Mouse (Mus musculus): Measurements from ENCODE around the gene Tvp23b. TPM values are rescaled to one million over a fixed set of nuclear protein-coding genes. Genes with fewer than 3 reads are reported as not detected.

Tvp23b gene
- polyA plus RNA-seq, 1 experiment from 2014 or later, result 35.0 TPM

- whole genome bisulfite sequencing (ENCODE audit: insufficient replicate concordance), result 69% methylated on average over 6 of the region's 6 CpGs
- ATAC-seq, result no peak
- no peak overlapping the region for H3K27ac ChIP-seq
- no peaks in the 10 kb centered on the region for H3K27me3 ChIP-seq (replicated peaks)
- no peaks in the 10 kb centered on the region for H3K4me1 ChIP-seq
- no peaks in the 10 kb centered on the region for H3K9me3 ChIP-seq (replicated peaks)
- no peak overlapping the region for H3K4me2 ChIP-seq
- H3K4me3 ChIP-seq, result no peak overlapping the region
- no peaks in the 10 kb centered on the region for H3K36me3 ChIP-seq
- H3K9ac ChIP-seq, result no peak overlapping the region
Measured at GRCm38 (mm10) chr11:62903871-62904495, 24.7 kb downstream of the Tvp23b start.

GRCm38 (mm10) chr11:62909720-62910306 lies 30.6 kb downstream of the Tvp23b start:
- WGBS (ENCODE audit: insufficient replicate concordance), result 48% methylated on average over 3 of the region's 3 CpGs
- H3K4me2 ChIP-seq, result no peak overlapping the region
- no peaks in the 10 kb centered on the region for H3K9me3 ChIP-seq (replicated peaks)

GRCm38 (mm10) chr11:62911362-62911761 lies 32.1 kb downstream of the Tvp23b start:
- H3K4me3 ChIP-seq, result no peak overlapping the region
- no peaks in the 10 kb centered on the region for H3K36me3 ChIP-seq
- H3K27me3 ChIP-seq (replicated peaks), result no peaks in the 10 kb centered on the region; the same call in 1 of the 2 replicates
- ATAC-seq, result no peak
- H3K4me2 ChIP-seq, result no peak overlapping the region
- H3K27ac ChIP-seq, result no peak overlapping the region
- 62% methylated on average over 8 of the region's 8 CpGs for WGBS (ENCODE audit: insufficient replicate concordance)
- H3K9me3 ChIP-seq (replicated peaks), result no peaks in the 10 kb centered on the region
- no peaks in the 10 kb centered on the region for H3K4me1 ChIP-seq
- H3K9ac ChIP-seq, result no peak overlapping the region

More at GRCm38 (mm10) chr11:62909720-62910306, 30.6 kb downstream of the Tvp23b start:
- Histone ChIP-seq H3K36me3 (no peaks in the 10 kb centered on the region), H3K9ac (no peak overlapping the region), H3K27ac (no peak overlapping the region), H3K27me3 (replicated peaks) (no peaks in the 10 kb centered on the region; the same call in 1 of the 2 replicates), H3K4me3 (no peak overlapping the region), H3K4me1 (no peaks in the 10 kb centered on the region)
- ATAC-seq, result no peak

GRCm38 (mm10) chr11:62913141-62913540 lies 33.9 kb downstream of the Tvp23b start:
- no peaks in the 10 kb centered on the region; the same call in 1 of the 2 replicates for H3K27me3 ChIP-seq (replicated peaks)
- no peak overlapping the region for H3K9ac ChIP-seq
- H3K4me2 ChIP-seq, result no peak overlapping the region
- no peak for ATAC-seq
- H3K36me3 ChIP-seq, result no peaks in the 10 kb centered on the region
- H3K4me3 ChIP-seq, result no peak overlapping the region
- 67% methylated on average over 2 of the region's 2 CpGs for WGBS (ENCODE audit: insufficient replicate concordance)
- no peaks in the 10 kb centered on the region for H3K4me1 ChIP-seq
- no peak overlapping the region for H3K27ac ChIP-seq
- no peaks in the 10 kb centered on the region for H3K9me3 ChIP-seq (replicated peaks)

GRCm38 (mm10) chr11:62914532-62914931 lies 35.3 kb downstream of the Tvp23b start:
- no peaks in the 10 kb centered on the region; the same call in 1 of the 2 replicates for H3K27me3 ChIP-seq (replicated peaks)
- H3K4me2 ChIP-seq, result no peak overlapping the region
- H3K9me3 ChIP-seq (replicated peaks), result no peaks in the 10 kb centered on the region
- WGBS (ENCODE audit: insufficient replicate concordance), result 51% methylated on average over 6 of the region's 6 CpGs
- no peak for ATAC-seq
- H3K4me3 ChIP-seq, result no peak overlapping the region
- H3K4me1 ChIP-seq, result no peaks in the 10 kb centered on the region
- H3K27ac ChIP-seq, result no peak overlapping the region
- no peaks in the 10 kb centered on the region for H3K36me3 ChIP-seq
- H3K9ac ChIP-seq, result no peak overlapping the region

GRCm38 (mm10) chr11:62915486-62915885 lies 36.2 kb downstream of the Tvp23b start:
- H3K27me3 ChIP-seq (replicated peaks), result no peaks in the 10 kb centered on the region; the same call in 1 of the 2 replicates
- H3K9ac ChIP-seq, result no peak overlapping the region
- no peak overlapping the region for H3K4me3 ChIP-seq
- H3K36me3 ChIP-seq, result no peaks in the 10 kb centered on the region
- WGBS (ENCODE audit: insufficient replicate concordance), result 44% methylated on average over 2 of the region's 2 CpGs
- no peaks in the 10 kb centered on the region for H3K4me1 ChIP-seq
- no peak overlapping the region for H3K4me2 ChIP-seq
- ATAC-seq, result no peak
- H3K27ac ChIP-seq, result no peak overlapping the region
- no peaks in the 10 kb centered on the region for H3K9me3 ChIP-seq (replicated peaks)

GRCm38 (mm10) chr11:62916765-62917164 lies 37.5 kb downstream of the Tvp23b start:
- no peak overlapping the region for H3K4me3 ChIP-seq
- H3K9ac ChIP-seq, result no peak overlapping the region
- H3K4me1 ChIP-seq, result no peaks in the 10 kb centered on the region
- peaks cover 4% of the 10 kb centered on the region; the same call in 1 of the 2 replicates for H3K27me3 ChIP-seq (replicated peaks)
- H3K27ac ChIP-seq, result no peak overlapping the region
- H3K36me3 ChIP-seq, result no peaks in the 10 kb centered on the region
- H3K4me2 ChIP-seq, result no peak overlapping the region
- WGBS (ENCODE audit: insufficient replicate concordance), result 33% methylated on average over 2 of the region's 2 CpGs
- no peaks in the 10 kb centered on the region for H3K9me3 ChIP-seq (replicated peaks)
- ATAC-seq, result no peak

GRCm38 (mm10) chr11:62919946-62920742 lies 40.9 kb downstream of the Tvp23b start:
- WGBS (ENCODE audit: insufficient replicate concordance), result 50% methylated on average over 6 of the region's 6 CpGs
- ATAC-seq, result no peak

GRCm38 (mm10) chr11:62920743-62921050 lies 41.4 kb downstream of the Tvp23b start:
- peak overlapping the region; percentile 50 for H3K4me2 ChIP-seq
- WGBS (ENCODE audit: insufficient replicate concordance), result 28% methylated on average over 6 of the region's 6 CpGs

More at GRCm38 (mm10) chr11:62919946-62920742, 40.9 kb downstream of the Tvp23b start:
- Histone ChIP-seq H3K9ac (no peak overlapping the region), H3K4me1 (no peaks in the 10 kb centered on the region), H3K27me3 (replicated peaks) (peaks cover 19% of the 10 kb centered on the region; the same call in 1 of the 2 replicates), H3K36me3 (no peaks in the 10 kb centered on the region), H3K4me3 (no peak overlapping the region), H3K27ac (no peak overlapping the region), H3K9me3 (replicated peaks) (no peaks in the 10 kb centered on the region), H3K4me2 (no peak overlapping the region)

GRCm38 (mm10) chr11:62921052-62921977 lies 42.1 kb downstream of the Tvp23b start:
- H3K9ac ChIP-seq, result no peak overlapping the region

More at GRCm38 (mm10) chr11:62920743-62921050, 41.4 kb downstream of the Tvp23b start:
- Histone ChIP-seq H3K9ac (no peak overlapping the region), H3K27ac (no peak overlapping the region), H3K9me3 (replicated peaks) (no peaks in the 10 kb centered on the region), H3K4me3 (no peak overlapping the region; the same call in 1 of the 2 replicates), H3K27me3 (replicated peaks) (peaks cover 19% of the 10 kb centered on the region; the same call in 1 of the 2 replicates), H3K4me1 (no peaks in the 10 kb centered on the region), H3K36me3 (no peaks in the 10 kb centered on the region)
- ATAC-seq, result no peak

GRCm38 (mm10) chr11:62924091-62924761 lies 45.0 kb downstream of the Tvp23b start:
- no peak overlapping the region for H3K4me3 ChIP-seq
- no peak overlapping the region for H3K27ac ChIP-seq
- peaks cover under 1% of the 10 kb centered on the region; the same call in 1 of the 2 replicates for H3K4me1 ChIP-seq
- no peak overlapping the region for H3K4me2 ChIP-seq
- no peaks in the 10 kb centered on the region for H3K9me3 ChIP-seq (replicated peaks)
- H3K9ac ChIP-seq, result no peak overlapping the region
- 34% methylated on average over 6 of the region's 6 CpGs for WGBS (ENCODE audit: insufficient replicate concordance)
- peaks cover 19% of the 10 kb centered on the region; the same call in 1 of the 2 replicates for H3K27me3 ChIP-seq (replicated peaks)
- ATAC-seq, result no peak
- H3K36me3 ChIP-seq, result no peaks in the 10 kb centered on the region

More at GRCm38 (mm10) chr11:62921052-62921977, 42.1 kb downstream of the Tvp23b start:
- Histone ChIP-seq H3K9me3 (replicated peaks) (no peaks in the 10 kb centered on the region), H3K4me3 (peak overlapping the region; percentile 18; the same call in 1 of the 2 replicates), H3K27me3 (replicated peaks) (peaks cover 19% of the 10 kb centered on the region; the same call in 1 of the 2 replicates), H3K4me2 (peak overlapping the region; percentile 50), H3K4me1 (no peaks in the 10 kb centered on the region), H3K27ac (peak overlapping the region; percentile 58; the same call in 1 of the 2 replicates), H3K36me3 (no peaks in the 10 kb centered on the region)
- ATAC-seq, result peak; percentile 59
- WGBS (ENCODE audit: insufficient replicate concordance), result 21% methylated on average over 25 of the region's 25 CpGs
